Mouse (Mus musculus): ENCODE measurements around the gene Ubtd2.

DNA sequence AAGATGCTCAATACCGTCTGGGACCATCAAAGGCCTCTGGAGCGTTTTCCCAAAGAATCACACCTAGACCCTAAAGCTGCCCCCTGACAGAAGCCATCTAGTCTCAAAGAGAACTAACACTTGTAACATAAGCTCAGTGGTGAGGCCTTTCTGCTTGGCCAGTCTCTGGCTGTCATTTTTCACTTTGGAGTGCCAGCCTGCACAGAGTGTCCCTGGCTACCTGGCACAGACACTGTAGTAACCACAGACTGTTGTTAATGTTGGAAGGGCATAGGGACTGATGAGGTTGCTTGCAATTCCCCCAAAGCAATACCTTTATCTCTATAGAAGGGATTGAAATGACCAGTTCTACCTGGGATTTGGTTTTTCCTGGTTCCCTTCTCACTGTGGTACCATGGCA, 66.1 kb downstream of the Ubtd2 start:
- no peak for TF ChIP-seq CTCF (IDR thresholded peaks at IDR 0.05; ENCODE audit: insufficient read depth, low read length)
- no peak for TF ChIP-seq POLR2A (IDR thresholded peaks at IDR 0.05; ENCODE audit: borderline replicate concordance, extremely low read depth, low read depth, low read length)

Measured in lung, adult 2 months (tissue).